Mouse (Mus musculus): ENCODE measurements around the gene Gm21983. TPM values are rescaled to one million over a fixed set of nuclear protein-coding genes. Genes with fewer than 3 reads are reported as not detected.
A peak's percentile ranks its signal among the peaks of the same experiment; 100 is the strongest.

The Gm21983 gene
- polyA plus RNA-seq, 1 experiment from 2014 or later, result 0.67 TPM

- WGBS (ENCODE audit: insufficient replicate concordance), result under 1% methylated on average over 64 of the region's 64 CpGs
- Histone ChIP-seq H3K27me3 (ENCODE audit: control insufficient read depth, insufficient read depth, low read length) (no peaks in the 10 kb centered on the region), H3K4me3 (ENCODE audit: low read depth, low read length) (peak within 1 kb of the TSS; percentile 79), H3K4me1 (ENCODE audit: control insufficient read depth, insufficient read depth, low read length) (peaks cover 8% of the 10 kb centered on the region), H3K9ac (ENCODE audit: low read depth, low read length) (peak within 1 kb of the TSS; percentile 96), H3K4me2 (peak within 1 kb of the TSS; percentile 86), H3K27ac (ENCODE audit: low read depth, low read length) (peak within 1 kb of the TSS; percentile 99), H3K9me3 (replicated peaks; ENCODE audit: control insufficient read depth, low read length) (no peaks in the 10 kb centered on the region), H3K36me3 (ENCODE audit: control insufficient read depth, insufficient read depth, low read length) (peaks cover 24% of the 10 kb centered on the region)
- peak; percentile 99 for ATAC-seq (replicated peaks; ENCODE audit: insufficient number of reproducible peaks, low FRiP score, low TSS enrichment)
Measured at GRCm38 (mm10) chr7:27195681-27196611, 15.1 kb upstream of the Gm21983 start, which contains the start of the genes BC024978 and Snrpa. Gene BC024978 (plus strand): TSS chr7:27195781. Gene Snrpa (minus strand): TSS chr7:27196271.

DNA sequence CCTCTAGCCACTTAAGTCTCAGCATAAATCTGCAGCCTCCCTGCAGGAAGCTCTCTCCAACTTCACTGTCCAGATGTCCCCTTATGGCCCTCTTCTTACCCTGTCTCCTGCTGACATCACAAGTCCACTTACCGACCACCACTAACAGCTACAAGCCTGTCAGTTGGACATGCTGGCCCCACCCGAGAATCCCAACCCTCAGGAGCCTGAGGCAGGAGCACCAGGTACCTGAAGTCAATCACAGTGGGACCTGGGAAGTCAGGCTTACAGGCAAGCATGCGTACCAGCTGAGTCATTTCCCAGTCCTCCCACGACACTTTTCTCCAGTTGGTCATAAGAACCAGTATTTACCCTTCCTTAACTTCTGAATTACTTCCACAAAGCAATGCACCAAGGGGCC is 12.8 kb upstream of the Gm21983 start:
- no peak for ATAC-seq (replicated peaks; ENCODE audit: insufficient number of reproducible peaks, low FRiP score, low TSS enrichment)
- Histone ChIP-seq H3K27me3 (ENCODE audit: control insufficient read depth, insufficient read depth, low read length) (no peaks in the 10 kb centered on the region), H3K36me3 (ENCODE audit: control insufficient read depth, insufficient read depth, low read length) (peaks cover 45% of the 10 kb centered on the region), H3K4me1 (ENCODE audit: control insufficient read depth, insufficient read depth, low read length) (peaks cover 8% of the 10 kb centered on the region), H3K9ac (ENCODE audit: low read depth, low read length) (no peak overlapping the region), H3K9me3 (replicated peaks; ENCODE audit: control insufficient read depth, low read length) (no peaks in the 10 kb centered on the region), H3K4me3 (ENCODE audit: low read depth, low read length) (no peak overlapping the region), H3K27ac (ENCODE audit: low read depth, low read length) (no peak overlapping the region), H3K4me2 (no peak overlapping the region; the same call in 1 of the 2 replicates)
- 80% methylated on average over 4 of the region's 4 CpGs for WGBS (ENCODE audit: insufficient replicate concordance)

DNA sequence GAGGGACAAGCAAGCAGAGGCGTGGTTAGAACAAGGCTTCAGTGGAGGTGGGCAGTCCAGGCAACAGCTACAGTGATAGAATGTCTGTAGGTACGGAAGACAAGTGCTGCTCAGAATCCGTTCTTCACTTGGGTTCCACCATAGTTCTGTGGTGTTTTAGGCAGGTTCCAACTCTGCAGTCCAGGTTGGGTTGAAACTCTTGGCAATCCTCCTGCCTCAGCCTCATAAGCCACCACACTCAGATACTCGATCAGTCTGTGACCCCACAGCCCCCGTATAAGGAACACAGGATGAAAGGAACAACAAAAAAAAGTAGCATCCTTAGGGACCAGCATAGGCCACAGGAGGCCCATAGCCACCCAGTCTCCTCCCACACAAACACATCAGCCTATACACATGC is 11.5 kb upstream of the Gm21983 start:
- H3K4me2 ChIP-seq, result no peak overlapping the region
- H3K36me3 ChIP-seq (ENCODE audit: control insufficient read depth, insufficient read depth, low read length), result peaks cover 57% of the 10 kb centered on the region
- H3K27ac ChIP-seq (ENCODE audit: low read depth, low read length), result no peak overlapping the region
- H3K9ac ChIP-seq (ENCODE audit: low read depth, low read length), result no peak overlapping the region
- H3K4me3 ChIP-seq (ENCODE audit: low read depth, low read length), result no peak overlapping the region
- H3K9me3 ChIP-seq (replicated peaks; ENCODE audit: control insufficient read depth, low read length), result no peaks in the 10 kb centered on the region
- H3K4me1 ChIP-seq (ENCODE audit: control insufficient read depth, insufficient read depth, low read length), result peaks cover 8% of the 10 kb centered on the region
- no peak for ATAC-seq (replicated peaks; ENCODE audit: insufficient number of reproducible peaks, low FRiP score, low TSS enrichment)
- WGBS (ENCODE audit: insufficient replicate concordance), result 97% methylated on average over 5 of the region's 5 CpGs
- H3K27me3 ChIP-seq (ENCODE audit: control insufficient read depth, insufficient read depth, low read length), result no peaks in the 10 kb centered on the region

DNA sequence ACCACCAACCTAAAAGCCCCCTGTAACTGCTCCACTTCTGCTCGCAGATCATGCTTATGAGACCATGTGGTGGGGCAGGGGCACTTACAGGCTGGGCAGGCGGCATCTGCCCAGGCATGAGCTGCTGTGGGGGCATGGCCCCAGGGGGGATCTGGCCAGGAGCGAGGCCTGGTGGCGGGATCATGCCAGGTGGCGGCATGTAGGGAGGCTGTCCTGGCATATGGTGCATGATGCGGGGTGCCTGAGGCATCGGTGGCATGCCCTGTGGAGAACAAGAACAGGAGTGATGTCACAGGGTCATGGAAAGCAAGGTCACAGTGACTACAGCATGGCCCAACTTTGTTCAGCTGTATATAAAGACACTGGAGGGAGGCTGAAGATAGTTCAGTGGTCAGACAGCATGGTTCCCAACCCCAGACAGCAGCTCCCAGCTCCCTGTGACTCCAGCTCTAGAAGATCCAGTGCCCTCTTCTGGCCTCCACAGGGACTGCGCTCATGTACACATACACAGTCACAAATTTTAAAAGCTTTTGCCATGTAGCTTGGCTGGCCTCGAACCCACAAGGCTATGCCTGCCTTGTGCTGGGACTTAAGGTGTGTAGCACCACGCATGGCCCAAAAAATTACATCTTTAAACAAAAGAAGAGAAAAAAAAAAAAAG is 8.5 kb upstream of the Gm21983 start:
- H3K4me1 ChIP-seq (ENCODE audit: control insufficient read depth, insufficient read depth, low read length), result peaks cover 4% of the 10 kb centered on the region; the same call in 1 of the 2 replicates
- H3K27me3 ChIP-seq (ENCODE audit: control insufficient read depth, insufficient read depth, low read length), result no peaks in the 10 kb centered on the region
- ATAC-seq (replicated peaks; ENCODE audit: insufficient number of reproducible peaks, low FRiP score, low TSS enrichment), result no peak
- 96% methylated on average over 10 of the region's 10 CpGs for WGBS (ENCODE audit: insufficient replicate concordance)
- H3K4me2 ChIP-seq, result no peak overlapping the region
- H3K27ac ChIP-seq (ENCODE audit: low read depth, low read length), result no peak overlapping the region
- 0 out of 2 replicates have a peak, but pooled peaks cover 3% of the 10 kb centered on the region for H3K9me3 ChIP-seq (replicated peaks; ENCODE audit: control insufficient read depth, low read length)
- no peak overlapping the region for H3K9ac ChIP-seq (ENCODE audit: low read depth, low read length)
- peaks cover 80% of the 10 kb centered on the region for H3K36me3 ChIP-seq (ENCODE audit: control insufficient read depth, insufficient read depth, low read length)
- H3K4me3 ChIP-seq (ENCODE audit: low read depth, low read length), result no peak overlapping the region

DNA sequence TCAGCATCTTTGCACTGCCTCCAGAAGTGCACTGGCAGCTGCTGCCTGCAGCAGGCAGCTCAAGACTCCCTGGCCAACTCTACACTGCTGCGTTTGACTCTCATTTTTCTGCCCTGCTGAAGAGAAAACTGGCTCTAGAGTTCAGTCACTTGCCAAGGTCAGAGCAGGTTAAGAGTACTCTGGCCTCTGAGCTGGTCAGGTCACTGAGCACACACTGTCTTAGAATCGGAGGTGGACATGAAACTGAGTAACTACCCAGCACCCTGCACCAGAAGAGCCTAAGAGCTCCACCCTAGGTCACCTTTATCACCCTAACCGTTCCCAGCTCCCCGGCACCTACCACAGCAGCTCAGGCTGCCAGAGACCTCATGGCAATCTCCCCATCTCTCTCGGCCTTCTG is 5.1 kb upstream of the Gm21983 start:
- Histone ChIP-seq H3K9me3 (replicated peaks; ENCODE audit: control insufficient read depth, low read length) (0 out of 2 replicates have a peak, but pooled peaks cover 3% of the 10 kb centered on the region), H3K9ac (ENCODE audit: low read depth, low read length) (no peak overlapping the region), H3K36me3 (ENCODE audit: control insufficient read depth, insufficient read depth, low read length) (peaks cover 58% of the 10 kb centered on the region), H3K4me3 (ENCODE audit: low read depth, low read length) (no peak overlapping the region), H3K4me2 (no peak overlapping the region), H3K4me1 (ENCODE audit: control insufficient read depth, insufficient read depth, low read length) (no peaks in the 10 kb centered on the region), H3K27ac (ENCODE audit: low read depth, low read length) (no peak overlapping the region), H3K27me3 (ENCODE audit: control insufficient read depth, insufficient read depth, low read length) (no peaks in the 10 kb centered on the region)
- ATAC-seq (replicated peaks; ENCODE audit: insufficient number of reproducible peaks, low FRiP score, low TSS enrichment), result no peak
- 88% methylated on average over 5 of the region's 5 CpGs for WGBS (ENCODE audit: insufficient replicate concordance)

- Histone ChIP-seq H3K9ac (ENCODE audit: low read depth, low read length) (no peak overlapping the region), H3K36me3 (ENCODE audit: control insufficient read depth, insufficient read depth, low read length) (peaks cover 49% of the 10 kb centered on the region), H3K27ac (ENCODE audit: low read depth, low read length) (no peak overlapping the region), H3K4me1 (ENCODE audit: control insufficient read depth, insufficient read depth, low read length) (no peaks in the 10 kb centered on the region), H3K4me3 (ENCODE audit: low read depth, low read length) (no peak overlapping the region), H3K9me3 (replicated peaks; ENCODE audit: control insufficient read depth, low read length) (0 out of 2 replicates have a peak, but pooled peaks cover 3% of the 10 kb centered on the region), H3K27me3 (ENCODE audit: control insufficient read depth, insufficient read depth, low read length) (no peaks in the 10 kb centered on the region), H3K4me2 (no peak overlapping the region)
- ATAC-seq (replicated peaks; ENCODE audit: insufficient number of reproducible peaks, low FRiP score, low TSS enrichment), result no peak
- WGBS (ENCODE audit: insufficient replicate concordance), result 68% methylated on average over 3 of the region's 3 CpGs
Measured at GRCm38 (mm10) chr7:27184964-27185363, 4.1 kb upstream of the Gm21983 start.

DNA sequence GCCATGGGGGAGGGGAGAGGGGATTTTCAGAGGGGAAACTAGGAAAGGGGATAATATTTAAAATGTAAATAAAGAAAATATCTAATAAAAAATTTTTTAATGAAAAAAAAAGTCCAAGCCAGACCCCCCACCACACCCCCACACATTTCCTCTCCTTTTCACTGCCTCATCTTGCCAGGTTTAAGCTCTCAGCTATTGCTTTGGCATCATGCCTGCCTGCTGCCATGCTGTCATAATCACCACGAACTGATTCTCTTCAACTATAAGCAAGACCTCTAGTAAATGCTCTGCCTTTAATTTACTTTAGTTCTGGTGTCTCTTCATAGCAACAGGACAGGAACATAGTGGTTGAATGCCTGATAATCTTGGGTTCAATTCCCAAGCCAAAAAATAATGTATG is 1.6 kb upstream of the Gm21983 start:
- 93% methylated on average over 1 of the region's 1 CpGs for WGBS (ENCODE audit: insufficient replicate concordance)
- Histone ChIP-seq H3K9ac (ENCODE audit: low read depth, low read length) (no peak overlapping the region), H3K4me1 (ENCODE audit: control insufficient read depth, insufficient read depth, low read length) (peaks cover 5% of the 10 kb centered on the region; the same call in 1 of the 2 replicates), H3K27me3 (ENCODE audit: control insufficient read depth, insufficient read depth, low read length) (no peaks in the 10 kb centered on the region), H3K36me3 (ENCODE audit: control insufficient read depth, insufficient read depth, low read length) (peaks cover 26% of the 10 kb centered on the region), H3K9me3 (replicated peaks; ENCODE audit: control insufficient read depth, low read length) (0 out of 2 replicates have a peak, but pooled peaks cover 3% of the 10 kb centered on the region), H3K4me2 (no peak overlapping the region), H3K27ac (ENCODE audit: low read depth, low read length) (no peak overlapping the region), H3K4me3 (ENCODE audit: low read depth, low read length) (no peak overlapping the region)
- ATAC-seq (replicated peaks; ENCODE audit: insufficient number of reproducible peaks, low FRiP score, low TSS enrichment), result no peak

GRCm38 (mm10) chr7:27180036-27180435 is 850 bp downstream of the Gm21983 start:
- WGBS (ENCODE audit: insufficient replicate concordance), result 83% methylated on average over 5 of the region's 5 CpGs
- Histone ChIP-seq H3K9ac (ENCODE audit: low read depth, low read length) (no peak overlapping the region), H3K9me3 (replicated peaks; ENCODE audit: control insufficient read depth, low read length) (no peaks in the 10 kb centered on the region), H3K27ac (ENCODE audit: low read depth, low read length) (no peak overlapping the region), H3K4me1 (ENCODE audit: control insufficient read depth, insufficient read depth, low read length) (peaks cover 5% of the 10 kb centered on the region; the same call in 1 of the 2 replicates), H3K36me3 (ENCODE audit: control insufficient read depth, insufficient read depth, low read length) (peaks cover 7% of the 10 kb centered on the region), H3K4me2 (no peak overlapping the region), H3K4me3 (ENCODE audit: low read depth, low read length) (no peak overlapping the region), H3K27me3 (ENCODE audit: control insufficient read depth, insufficient read depth, low read length) (no peaks in the 10 kb centered on the region)
- no peak for ATAC-seq (replicated peaks; ENCODE audit: insufficient number of reproducible peaks, low FRiP score, low TSS enrichment)

Data from heart, embryonic 11.5 days (tissue).